Mouse (Mus musculus): ENCODE data around the gene Itpkb. TPM values are rescaled to one million over a fixed set of nuclear protein-coding genes. Genes with fewer than 3 reads are reported as not detected.
"Not testable (repeated sequence)": the region's sequence is repeated elsewhere in the genome, so short reads cannot be mapped to it uniquely, and the experiment has no call there.

The Itpkb gene
- polyA plus RNA-seq, 1 experiment from 2014 or later = 2.4 TPM

- Histone ChIP-seq H3K36me3 (no peaks in the 10 kb centered on the region), H3K9ac (replicated peaks) (peak overlapping the region; percentile 62), H3K9me3 (no peaks in the 10 kb centered on the region), H3K4me2 (replicated peaks) (peak overlapping the region; percentile 58), H3K4me3 (peak overlapping the region; percentile 43), H3K27ac (replicated peaks) (peak overlapping the region; percentile 97), H3K27me3 (no peaks in the 10 kb centered on the region), H3K4me1 (peaks cover 42% of the 10 kb centered on the region)
- peak; percentile 98 for ATAC-seq (replicated peaks)
- WGBS = under 1% methylated on average over 29 of the region's 29 CpGs
Observed at GRCm38 (mm10) chr1:180365180-180365810, 35.0 kb downstream of the Itpkb start.

DNA sequence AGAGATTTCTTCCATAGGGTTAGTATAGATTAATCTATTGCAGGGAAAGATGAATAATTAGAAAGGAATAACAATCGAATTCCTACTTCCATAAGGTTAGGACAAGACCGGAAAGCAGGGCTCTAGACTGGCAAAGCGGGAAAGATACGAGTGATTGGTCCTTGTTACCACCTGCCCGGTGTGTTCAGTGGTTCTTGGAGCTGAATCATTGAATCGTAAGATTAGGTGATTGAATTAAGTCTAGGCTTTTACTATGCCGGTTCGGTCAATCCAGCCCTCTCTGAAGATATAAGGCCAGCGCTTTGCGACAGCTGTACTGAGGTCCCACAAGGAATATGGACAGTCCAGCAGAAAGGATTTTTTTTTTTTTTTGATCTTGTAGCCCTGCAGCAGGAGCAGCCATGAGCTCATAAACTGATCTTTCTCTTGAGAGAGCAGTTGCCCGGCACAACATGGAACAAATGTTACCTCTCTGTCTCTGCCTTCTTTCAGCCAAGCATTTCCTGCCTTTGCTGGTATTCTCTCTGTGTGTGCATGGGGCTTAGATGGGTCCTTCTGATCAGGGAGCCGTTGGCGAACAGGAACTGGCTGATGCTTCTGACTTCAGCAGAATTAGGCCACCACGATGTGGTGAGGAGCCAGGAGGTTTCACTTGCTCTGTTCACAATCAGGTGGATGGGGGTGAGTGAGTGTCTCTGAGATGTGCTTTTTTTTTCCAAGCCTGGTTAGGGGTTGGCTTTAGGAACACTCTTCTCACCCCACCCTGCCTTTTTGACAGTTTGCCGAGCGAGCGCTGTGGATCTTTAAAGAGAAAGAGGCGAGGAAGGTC lies 35.9 kb downstream of the Itpkb start:
- H3K4me2 ChIP-seq (replicated peaks) = peak overlapping the region; percentile 58
- peak overlapping the region; percentile 43; the same call in 1 of the 2 replicates for H3K4me3 ChIP-seq
- H3K27me3 ChIP-seq = no peaks in the 10 kb centered on the region
- no peak for ATAC-seq (replicated peaks)
- peak overlapping the region; percentile 62; the same call in 1 of the 2 replicates for H3K9ac ChIP-seq (replicated peaks)
- no peaks in the 10 kb centered on the region for H3K9me3 ChIP-seq
- 72% methylated on average over 18 of the region's 18 CpGs for WGBS
- peak overlapping the region; percentile 97 for H3K27ac ChIP-seq (replicated peaks)
- H3K36me3 ChIP-seq = no peaks in the 10 kb centered on the region
- H3K4me1 ChIP-seq = peaks cover 42% of the 10 kb centered on the region

DNA sequence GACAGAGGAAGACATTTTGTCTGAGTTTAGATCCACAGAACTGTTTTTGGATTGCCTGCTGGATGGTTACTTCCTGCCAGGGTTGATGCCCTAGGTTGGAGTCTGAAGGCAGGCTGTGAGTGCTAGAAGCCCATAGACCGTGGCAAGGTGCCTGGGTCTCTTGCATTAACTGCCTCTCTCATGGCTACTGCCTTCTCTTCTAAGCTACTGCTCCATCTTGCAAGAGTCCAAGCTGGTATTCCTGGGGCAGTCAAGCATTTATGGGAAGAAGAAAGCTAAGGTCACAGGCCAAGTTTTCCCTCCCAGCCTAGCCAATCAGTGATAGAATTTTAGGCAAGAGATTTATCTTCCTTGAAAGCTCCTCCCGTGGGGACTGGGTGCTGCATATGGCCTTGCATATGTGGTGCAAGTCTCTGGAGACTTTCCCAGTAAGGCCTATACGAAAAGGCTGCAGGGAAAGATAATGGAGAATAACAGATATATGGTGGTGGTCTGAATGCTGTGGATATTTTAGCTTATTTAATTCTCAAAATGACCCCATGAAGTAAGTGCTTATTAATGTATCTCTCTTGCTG lies 36.8 kb downstream of the Itpkb start:
- Histone ChIP-seq H3K9ac (replicated peaks) (no peak overlapping the region), H3K4me1 (peaks cover 42% of the 10 kb centered on the region), H3K4me2 (replicated peaks) (no peak overlapping the region), H3K36me3 (no peaks in the 10 kb centered on the region), H3K27ac (replicated peaks) (peak overlapping the region; percentile 97), H3K9me3 (no peaks in the 10 kb centered on the region), H3K27me3 (no peaks in the 10 kb centered on the region), H3K4me3 (no peak overlapping the region)
- WGBS = 67% methylated on average over 3 of the region's 3 CpGs
- ATAC-seq (replicated peaks) = no peak

GRCm38 (mm10) chr1:180367626-180368025 lies 37.3 kb downstream of the Itpkb start:
- Histone ChIP-seq H3K27me3 (no peaks in the 10 kb centered on the region), H3K4me1 (peaks cover 42% of the 10 kb centered on the region), H3K4me2 (replicated peaks) (no peak overlapping the region), H3K36me3 (no peaks in the 10 kb centered on the region), H3K9me3 (no peaks in the 10 kb centered on the region), H3K9ac (replicated peaks) (no peak overlapping the region), H3K4me3 (no peak overlapping the region), H3K27ac (replicated peaks) (peak overlapping the region; percentile 97)
- ATAC-seq (replicated peaks) = no peak
- WGBS = 53% methylated on average over 3 of the region's 3 CpGs

GRCm38 (mm10) chr1:180368112-180368511 lies 37.8 kb downstream of the Itpkb start:
- H3K27me3 ChIP-seq = no peaks in the 10 kb centered on the region
- ATAC-seq (replicated peaks) = no peak
- H3K36me3 ChIP-seq = no peaks in the 10 kb centered on the region
- no peak overlapping the region for H3K4me3 ChIP-seq
- H3K9ac ChIP-seq (replicated peaks) = no peak overlapping the region
- no peaks in the 10 kb centered on the region for H3K9me3 ChIP-seq
- no peak overlapping the region for H3K4me2 ChIP-seq (replicated peaks)
- WGBS = 81% methylated on average over 7 of the region's 7 CpGs
- peaks cover 42% of the 10 kb centered on the region for H3K4me1 ChIP-seq
- peak overlapping the region; percentile 97; the same call in 1 of the 2 replicates for H3K27ac ChIP-seq (replicated peaks)

- H3K36me3 ChIP-seq = no peaks in the 10 kb centered on the region
- no peaks in the 10 kb centered on the region for H3K9me3 ChIP-seq
- peaks cover 41% of the 10 kb centered on the region for H3K4me1 ChIP-seq
- H3K4me2 ChIP-seq (replicated peaks) = no peak overlapping the region
- no peaks in the 10 kb centered on the region for H3K27me3 ChIP-seq
- WGBS = 76% methylated on average over 9 of the region's 9 CpGs
- no peak overlapping the region for H3K27ac ChIP-seq (replicated peaks)
- H3K9ac ChIP-seq (replicated peaks) = no peak overlapping the region
- no peak for ATAC-seq (replicated peaks)
- no peak overlapping the region for H3K4me3 ChIP-seq
Observed at GRCm38 (mm10) chr1:180368646-180369045, 38.4 kb downstream of the Itpkb start.

GRCm38 (mm10) chr1:180370858-180371652 lies 40.8 kb downstream of the Itpkb start:
- H3K27me3 ChIP-seq = no peaks in the 10 kb centered on the region
- H3K4me2 ChIP-seq (replicated peaks) = no peak overlapping the region
- H3K4me1 ChIP-seq = peaks cover 21% of the 10 kb centered on the region
- no peak overlapping the region for H3K27ac ChIP-seq (replicated peaks)
- no peak overlapping the region for H3K4me3 ChIP-seq
- H3K9me3 ChIP-seq = no peaks in the 10 kb centered on the region
- no peak for ATAC-seq (replicated peaks)
- WGBS = 73% methylated on average over 10 of the region's 10 CpGs
- H3K36me3 ChIP-seq = no peaks in the 10 kb centered on the region
- H3K9ac ChIP-seq (replicated peaks) = no peak overlapping the region

DNA sequence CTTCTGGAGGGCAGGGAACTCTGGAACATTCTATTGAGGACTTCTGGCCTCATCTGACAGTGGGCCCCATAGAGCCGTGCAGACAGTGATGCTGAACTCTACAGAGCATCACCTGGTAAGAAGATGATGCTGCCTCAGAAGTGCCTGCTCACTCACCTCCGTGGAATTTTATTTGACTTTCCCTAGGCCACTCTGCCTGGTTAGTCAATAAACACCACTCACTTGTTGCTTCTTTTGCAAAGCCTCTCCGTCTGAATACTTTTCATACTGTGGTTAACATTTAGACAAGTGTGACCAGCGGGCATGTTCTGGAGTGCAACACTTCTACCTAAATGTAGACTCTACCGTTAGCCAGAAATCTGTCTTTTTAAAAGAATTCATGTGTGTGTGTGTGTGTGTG lies 42.0 kb downstream of the Itpkb start:
- H3K9me3 ChIP-seq; H3K4me1 ChIP-seq; H3K36me3 ChIP-seq; H3K27ac ChIP-seq (replicated peaks); H3K9ac ChIP-seq (replicated peaks); ATAC-seq (replicated peaks); H3K4me2 ChIP-seq (replicated peaks); H3K4me3 ChIP-seq; H3K27me3 ChIP-seq: not testable (repeated sequence)
- WGBS = 87% methylated on average over 5 of the region's 5 CpGs

- H3K36me3 ChIP-seq = no peaks in the 10 kb centered on the region
- ATAC-seq (replicated peaks) = no peak
- no peak overlapping the region for H3K4me3 ChIP-seq
- no peaks in the 10 kb centered on the region for H3K27me3 ChIP-seq
- H3K9ac ChIP-seq (replicated peaks) = no peak overlapping the region
- H3K4me2 ChIP-seq (replicated peaks) = no peak overlapping the region
- no peak overlapping the region for H3K27ac ChIP-seq (replicated peaks)
- no peaks in the 10 kb centered on the region for H3K4me1 ChIP-seq
- H3K9me3 ChIP-seq = no peaks in the 10 kb centered on the region
- 84% methylated on average over 7 of the region's 7 CpGs for WGBS
Observed at GRCm38 (mm10) chr1:180376598-180376997, 46.3 kb downstream of the Itpkb start.

- ATAC-seq (replicated peaks) = no peak
- 81% methylated on average over 3 of the region's 3 CpGs for WGBS
Observed at GRCm38 (mm10) chr1:180379559-180379958, 49.3 kb downstream of the Itpkb start.

DNA sequence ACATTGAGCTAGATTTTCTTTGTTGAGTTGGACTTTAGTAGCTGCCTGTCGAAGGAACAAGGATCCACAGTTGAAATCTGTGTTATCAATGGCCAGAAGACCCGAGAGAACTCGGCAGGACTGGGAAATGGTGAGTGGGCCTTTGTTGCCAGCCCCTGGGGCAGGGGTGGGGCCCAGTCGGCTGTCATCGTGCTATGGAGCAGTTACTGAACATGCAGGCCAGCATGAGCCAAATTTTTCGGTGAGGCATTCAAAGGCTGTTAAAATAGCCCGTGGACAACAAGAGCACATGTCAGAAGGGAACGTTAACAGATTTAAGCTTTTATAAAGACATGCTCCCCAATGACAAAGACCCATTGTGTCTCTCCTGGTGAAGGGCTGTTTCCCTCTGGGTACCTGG lies 52.1 kb downstream of the Itpkb start:
- H3K4me3 ChIP-seq = no peak overlapping the region
- no peaks in the 10 kb centered on the region for H3K9me3 ChIP-seq
- H3K4me2 ChIP-seq (replicated peaks) = no peak overlapping the region
- ATAC-seq (replicated peaks) = no peak
- 24% methylated on average over 8 of the region's 8 CpGs for WGBS
- H3K27ac ChIP-seq (replicated peaks) = no peak overlapping the region
- H3K4me1 ChIP-seq = peaks cover 3% of the 10 kb centered on the region; the same call in 1 of the 2 replicates
- H3K9ac ChIP-seq (replicated peaks) = no peak overlapping the region
- H3K27me3 ChIP-seq = no peaks in the 10 kb centered on the region
- H3K36me3 ChIP-seq = no peaks in the 10 kb centered on the region

More at GRCm38 (mm10) chr1:180379559-180379958, 49.3 kb downstream of the Itpkb start:
- H3K9me3 ChIP-seq = no peaks in the 10 kb centered on the region
- no peaks in the 10 kb centered on the region; the same call in 1 of the 2 replicates for H3K4me1 ChIP-seq
- H3K27me3 ChIP-seq = no peaks in the 10 kb centered on the region
- no peak overlapping the region for H3K9ac ChIP-seq (replicated peaks)
- H3K4me2 ChIP-seq (replicated peaks) = no peak overlapping the region
- H3K27ac ChIP-seq (replicated peaks) = no peak overlapping the region
- no peak overlapping the region for H3K4me3 ChIP-seq
- no peaks in the 10 kb centered on the region for H3K36me3 ChIP-seq
